Mouse (Mus musculus): ENCODE results near the gene Coq2.

Gene Coq2

GRCm38 (mm10) chr5:100621876-100622508 lies 52.9 kb downstream of the Coq2 start:
- no peak for DNase-seq (ENCODE audit: low spot score)

- DNase-seq (ENCODE audit: low spot score) = peak; percentile 47
Measured at GRCm38 (mm10) chr5:100620952-100621351, 54.0 kb downstream of the Coq2 start.

GRCm38 (mm10) chr5:100619586-100620275 lies 55.2 kb downstream of the Coq2 start:
- no peak for DNase-seq (ENCODE audit: low spot score)

- no peak for DNase-seq (ENCODE audit: low spot score)
Measured at GRCm38 (mm10) chr5:100613896-100614768, 60.8 kb downstream of the Coq2 start.

- DNase-seq (ENCODE audit: low spot score) = no peak
Measured at GRCm38 (mm10) chr5:100607868-100608267, 67.1 kb downstream of the Coq2 start.

- DNase-seq (ENCODE audit: low spot score) = no peak
Measured at GRCm38 (mm10) chr5:100607090-100607762, 67.7 kb downstream of the Coq2 start.

- no peak for DNase-seq (ENCODE audit: low spot score)
Measured at GRCm38 (mm10) chr5:100605828-100606229, 69.1 kb downstream of the Coq2 start.

Measured in T-cell, adult 2 months (primary cell).